Mouse (Mus musculus) thymus, adult 2 months (tissue): ENCODE measurements around the gene Cdh23. TPM values are rescaled to one million over a fixed set of nuclear protein-coding genes. Genes with fewer than 3 reads are reported as not detected.

Experiments used
- DNase-seq: peaks from one replicate; pipeline ENCODE4 v3.0.0; 2021
- H3K27ac ChIP-seq: fragments of 200-500 bp; 2 replicates; pipeline ENCODE4 v1.5.1; 2012; ENCODE audit warnings: low read length, control low read depth; ENCODE audit not compliant: control insufficient read depth, insufficient read depth
- H3K27me3 ChIP-seq: fragments of 200-500 bp; 2 replicates; pipeline ENCODE4 v1.6.1; 2012; ENCODE audit warnings: mild to moderate bottlenecking, low read length, moderate library complexity, mixed read lengths; ENCODE audit not compliant: control insufficient read depth, insufficient read depth
- H3K36me3 ChIP-seq: fragments of 200-500 bp; 2 replicates; pipeline ENCODE4 v1.6.1; 2012; ENCODE audit warnings: mild to moderate bottlenecking, low read length, moderate library complexity; ENCODE audit not compliant: control insufficient read depth, insufficient read depth
- H3K4me1 ChIP-seq: fragments of 200-500 bp; replicated peaks from 2 replicates; pipeline ENCODE4 v1.6.1; 2012; ENCODE audit warnings: low read length; ENCODE audit not compliant: control insufficient read depth, insufficient read depth
- H3K4me3 ChIP-seq: fragments of 200-500 bp; 2 replicates; pipeline ENCODE4 v1.5.1; 2012; ENCODE audit warnings: mild to moderate bottlenecking, low read length, control low read depth, moderate library complexity; ENCODE audit not compliant: control insufficient read depth, insufficient read depth
- CTCF ChIP-seq: fragments of 200-500 bp; IDR thresholded peaks from 2 replicates; pipeline ENCODE4 v1.5.1; 2012; ENCODE audit warnings: mild to moderate bottlenecking, control low read depth, low read length, moderate library complexity, borderline replicate concordance; ENCODE audit not compliant: control insufficient read depth, poor library complexity, insufficient read depth; ENCODE audit errors: extremely low read depth
- POLR2A ChIP-seq: fragments of 200-500 bp; IDR thresholded peaks from 2 replicates; pipeline ENCODE4 v1.6.1; 2012; ENCODE audit warnings: mild to moderate bottlenecking, low read length, control low read depth, moderate library complexity; ENCODE audit not compliant: control insufficient read depth, poor library complexity, insufficient read depth; ENCODE audit errors: extremely low read depth
- WGBS: fragments of 180-500 bp; shearing (Covaris S2); methylation state at CpG from one replicate; pipeline ENCODE4 v1.1.7; 2018; 5-methylcytosine and 5-hydroxymethylcytosine counted together
- polyA plus RNA-seq: library from polyadenylated mRNA; depleted of rRNA; stranded (reverse); fragments of >200 nt; gene quantifications from 2 replicates; pipeline ENCODE4 v1.2.3, GENCODE M21; 2012

Gene Cdh23
- polyA plus RNA-seq, 1 experiment, result 3.5 TPM

DNA sequence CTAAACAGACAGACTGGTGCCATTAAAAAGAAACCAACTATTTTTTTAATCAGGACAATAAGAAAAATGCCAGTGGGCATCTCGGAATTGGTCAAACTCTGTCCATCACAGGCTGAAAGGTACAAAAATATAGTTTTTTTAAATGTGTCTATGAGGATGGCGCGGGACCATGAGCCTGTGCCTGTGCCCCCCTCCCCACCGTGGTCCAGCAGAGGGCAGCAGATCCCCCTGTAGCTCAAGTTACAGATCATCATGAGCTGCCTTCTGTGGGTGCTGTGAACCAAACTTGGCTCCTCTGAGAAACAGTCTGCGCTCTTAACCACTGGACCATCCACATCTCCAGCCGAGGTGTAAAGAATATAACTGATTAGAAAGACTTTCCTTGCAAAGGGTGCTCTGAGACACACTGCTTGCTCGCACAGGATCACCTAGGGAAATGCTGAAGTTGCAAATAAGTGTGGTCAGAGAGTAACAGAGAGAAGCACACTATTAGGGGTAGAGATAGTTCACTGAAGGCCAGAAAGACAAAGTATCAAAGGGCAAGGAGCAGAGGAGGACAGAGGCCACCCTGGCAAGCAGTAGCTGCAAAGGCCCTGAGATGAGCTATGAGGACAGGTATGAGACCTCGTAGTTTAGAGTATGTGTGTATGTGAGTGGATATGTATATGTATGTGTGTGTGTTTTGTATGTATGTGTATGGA, 74.7 kb downstream of the Cdh23 start:
- no peak overlapping the region for H3K27ac ChIP-seq
- H3K4me3 ChIP-seq, result no peak overlapping the region
- WGBS, result 93% methylated on average over 8 of the region's 8 CpGs
- H3K27me3 ChIP-seq, result no peaks in the 10 kb centered on the region
- no peaks in the 10 kb centered on the region for H3K36me3 ChIP-seq
- H3K4me1 ChIP-seq, result no peaks in the 10 kb centered on the region
- peak; percentile 30 for DNase-seq
- TF ChIP-seq CTCF, result 0 out of 2 replicates have a peak, but pooled peaks have one; percentile 46
- no peak for TF ChIP-seq POLR2A

DNA sequence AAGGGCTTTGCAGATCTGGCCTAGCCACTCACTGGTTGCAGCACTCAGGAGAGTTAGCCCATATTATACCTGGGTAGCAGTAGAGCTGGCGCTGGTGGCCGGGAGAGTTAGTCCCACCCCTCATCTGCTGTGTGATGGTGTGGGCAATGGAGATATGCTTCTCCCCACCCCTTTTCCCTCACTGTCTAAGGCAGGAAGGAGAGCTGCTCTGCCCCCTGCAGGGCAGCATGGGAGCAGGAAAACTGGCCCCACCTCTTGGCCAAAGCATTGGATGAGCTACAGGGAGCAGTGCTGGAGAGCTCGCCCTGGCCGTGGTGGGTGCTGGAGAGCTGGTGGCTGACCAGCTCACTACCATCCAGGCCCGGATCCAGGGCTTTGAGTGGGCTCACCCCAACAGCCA, 80.4 kb downstream of the Cdh23 start:
- Histone ChIP-seq H3K36me3 (no peaks in the 10 kb centered on the region), H3K27ac (no peak overlapping the region), H3K4me3 (no peak overlapping the region), H3K27me3 (no peaks in the 10 kb centered on the region), H3K4me1 (no peaks in the 10 kb centered on the region)
- peak; percentile 3 for DNase-seq
- 87% methylated on average over 5 of the region's 5 CpGs for WGBS
- TF ChIP-seq POLR2A, result no peak
- TF ChIP-seq CTCF, result peak; percentile 69; the same call in 1 of the 2 replicates

DNA sequence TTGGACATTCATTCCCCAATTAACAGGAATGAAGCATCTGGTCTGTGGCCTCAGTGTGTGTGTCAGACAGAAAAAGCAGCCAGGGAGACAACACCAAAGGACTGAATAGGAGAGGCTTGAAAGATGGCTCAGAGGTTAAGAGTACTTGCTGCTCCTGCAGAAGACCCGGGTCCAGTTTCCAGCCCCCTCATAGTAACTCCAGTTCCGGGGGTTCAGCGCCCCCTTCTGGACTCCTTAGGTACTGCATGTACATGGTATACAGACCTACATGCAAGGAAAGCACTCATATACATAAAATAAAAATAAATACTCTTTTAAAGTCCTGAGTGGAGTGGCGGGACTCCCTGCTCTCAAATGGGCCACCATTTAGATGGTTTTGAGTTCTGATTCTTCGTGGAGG, 83.4 kb downstream of the Cdh23 start:
- peak; percentile 52 for DNase-seq
- TF ChIP-seq POLR2A, result no peak
- peak; percentile 53; the same call in 1 of the 2 replicates for TF ChIP-seq CTCF
- Histone ChIP-seq H3K4me1 (no peaks in the 10 kb centered on the region), H3K27me3 (no peaks in the 10 kb centered on the region), H3K36me3 (no peaks in the 10 kb centered on the region), H3K4me3 (no peak overlapping the region), H3K27ac (no peak overlapping the region)
- 41% methylated on average over 5 of the region's 5 CpGs for WGBS

DNA sequence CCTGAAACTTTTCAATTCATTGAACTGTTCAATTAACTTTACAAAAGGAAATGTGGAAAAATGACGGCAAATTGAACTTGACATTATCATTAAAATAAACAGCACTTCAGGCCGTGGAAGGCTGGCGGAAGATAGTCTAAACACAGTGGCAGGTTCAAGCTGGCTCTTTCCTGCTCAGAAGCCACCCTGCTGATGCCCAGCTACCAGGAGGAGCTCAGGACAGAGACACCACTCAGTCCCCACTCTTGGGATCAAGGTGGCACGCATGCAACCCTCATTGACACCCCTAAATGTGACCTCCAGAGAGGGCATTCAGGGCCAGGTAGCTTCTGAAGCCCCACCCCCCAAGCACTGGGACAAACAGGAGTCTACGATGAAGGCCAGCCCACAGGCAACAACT, 89.1 kb downstream of the Cdh23 start:
- TF ChIP-seq POLR2A (no peak), CTCF (no peak)
- WGBS, result 93% methylated on average over 5 of the region's 5 CpGs
- Histone ChIP-seq H3K27ac (no peak overlapping the region), H3K36me3 (no peaks in the 10 kb centered on the region), H3K4me3 (no peak overlapping the region), H3K4me1 (no peaks in the 10 kb centered on the region), H3K27me3 (no peaks in the 10 kb centered on the region)
- no peak for DNase-seq

DNA sequence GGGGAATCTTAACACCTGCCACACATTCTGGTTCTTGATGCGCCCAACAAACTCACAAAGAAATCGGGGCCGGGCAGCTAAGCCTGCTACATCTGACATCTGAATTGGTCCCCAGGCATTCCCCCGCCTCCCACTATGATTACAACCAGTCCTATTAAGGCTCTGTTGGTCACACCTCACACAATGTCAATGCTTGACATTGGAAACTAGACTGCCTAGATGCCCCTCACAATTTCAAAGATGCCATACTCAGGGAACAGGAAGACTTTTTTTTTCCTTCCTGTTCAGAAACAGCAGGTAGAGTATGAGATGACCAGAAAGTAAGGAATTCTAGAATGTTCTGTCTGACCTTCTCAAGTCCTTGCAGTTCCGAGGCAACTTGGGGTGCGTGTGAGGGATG, 89.6 kb downstream of the Cdh23 start:
- H3K36me3 ChIP-seq, result no peaks in the 10 kb centered on the region
- DNase-seq, result no peak
- H3K4me3 ChIP-seq, result no peak overlapping the region
- TF ChIP-seq POLR2A (no peak), CTCF (no peak)
- WGBS, result 95% methylated on average over 6 of the region's 6 CpGs
- no peaks in the 10 kb centered on the region for H3K4me1 ChIP-seq
- no peak overlapping the region for H3K27ac ChIP-seq
- no peaks in the 10 kb centered on the region for H3K27me3 ChIP-seq

DNA sequence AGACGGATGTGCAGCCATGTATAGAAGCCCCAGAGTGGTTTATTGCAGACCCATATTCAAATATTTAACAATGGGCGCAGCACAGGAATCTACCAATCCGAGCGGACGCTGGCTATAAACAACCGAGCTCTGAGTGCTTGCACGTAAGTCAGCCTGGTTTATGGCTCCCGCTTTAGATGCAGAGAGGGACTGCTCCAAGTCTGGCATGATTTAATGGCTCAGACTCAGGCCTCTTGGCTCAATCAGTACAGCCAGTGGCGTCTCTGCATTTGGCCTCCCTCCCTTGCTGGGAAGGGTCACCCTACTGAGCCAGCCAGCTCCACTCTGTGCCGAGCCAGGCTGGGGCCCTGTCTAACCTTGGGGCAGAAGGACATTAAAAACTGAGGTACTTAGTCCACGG, 94.1 kb downstream of the Cdh23 start:
- WGBS, result 97% methylated on average over 11 of the region's 11 CpGs
- H3K27me3 ChIP-seq, result no peaks in the 10 kb centered on the region
- H3K36me3 ChIP-seq, result no peaks in the 10 kb centered on the region

More for the DNA sequence above, 94.1 kb downstream of the Cdh23 start:
- Histone ChIP-seq H3K4me3 (no peak overlapping the region), H3K4me1 (no peaks in the 10 kb centered on the region), H3K27ac (no peak overlapping the region)
- TF ChIP-seq CTCF, result no peak
- TF ChIP-seq POLR2A, result no peak
- DNase-seq, result no peak
